Mouse (Mus musculus): ENCODE data around the gene Gpx4. TPM values are rescaled to one million over a fixed set of nuclear protein-coding genes. Genes with fewer than 3 reads are reported as not detected.
"Not testable (repeated sequence)": the region's sequence is repeated elsewhere in the genome, so short reads cannot be mapped to it uniquely, and the experiment has no call there.

The Gpx4 gene
- polyA plus RNA-seq, 1 experiment from 2014 or later, result 508 TPM

DNA sequence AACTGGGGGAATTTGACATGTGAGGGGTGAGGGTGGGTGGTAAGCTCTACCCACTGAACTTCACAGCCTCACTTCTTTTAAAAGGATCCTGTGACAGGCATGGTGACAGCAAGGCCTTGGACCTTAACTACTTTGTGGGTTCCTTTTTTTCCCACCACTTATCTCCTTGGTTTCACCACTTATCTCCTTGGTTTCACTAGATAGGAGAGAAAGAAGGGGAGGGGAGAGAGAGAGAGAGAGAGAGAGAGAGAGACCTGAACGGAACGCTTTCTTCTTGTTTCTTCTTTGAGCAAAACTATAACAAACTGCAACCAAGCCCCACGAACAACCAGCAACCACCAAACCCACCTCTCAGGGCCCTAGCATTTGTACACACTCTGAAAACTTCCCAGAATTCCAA lies 1.9 kb downstream of the Gpx4 start:
- Histone ChIP-seq H3K4me2 (ENCODE audit: low read length) (no peak overlapping the region), H3K9me3 (ENCODE audit: control insufficient read depth, low read length) (no peaks in the 10 kb centered on the region), H3K9ac (replicated peaks; ENCODE audit: low read length) (no peak overlapping the region), H3K4me1 (ENCODE audit: control insufficient read depth, insufficient read depth, low read length) (0 out of 2 replicates have a peak, but pooled peaks cover 3% of the 10 kb centered on the region), H3K4me3 (replicated peaks; ENCODE audit: low read depth, low read length) (no peak overlapping the region), H3K27ac (replicated peaks; ENCODE audit: low read depth, low read length) (no peak overlapping the region), H3K36me3 (ENCODE audit: control insufficient read depth, insufficient read depth, low read length) (no peaks in the 10 kb centered on the region), H3K27me3 (ENCODE audit: control insufficient read depth, insufficient read depth, low read length) (no peaks in the 10 kb centered on the region)
- ATAC-seq (ENCODE audit: low FRiP score, low TSS enrichment), result no peak
- 57% methylated on average over 3 of the region's 3 CpGs for WGBS
- DNase-seq, result no peak

DNA sequence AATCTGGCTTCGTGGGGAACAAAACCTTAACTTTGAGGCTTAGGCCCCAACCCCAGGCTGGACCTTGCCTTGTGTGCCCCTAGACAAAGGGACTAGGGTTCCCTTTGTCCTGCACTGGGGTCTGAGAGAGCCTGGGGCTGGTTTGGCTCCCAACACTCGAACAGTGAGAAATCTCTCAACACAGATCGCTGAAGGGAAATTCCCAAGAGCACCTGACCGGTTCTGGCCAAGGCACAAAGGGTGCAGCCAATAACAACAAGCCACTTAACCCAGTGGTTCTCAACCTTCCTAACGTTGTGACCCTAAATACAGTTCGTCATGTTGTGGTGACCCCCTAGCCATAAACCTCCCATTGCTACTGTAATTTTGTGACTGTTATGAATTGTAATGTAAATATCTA lies 3.3 kb downstream of the Gpx4 start:
- H3K27me3 ChIP-seq (ENCODE audit: control insufficient read depth, insufficient read depth, low read length), result no peaks in the 10 kb centered on the region
- H3K27ac ChIP-seq (replicated peaks; ENCODE audit: low read depth, low read length), result 0 out of 2 replicates have a peak overlapping the region, but pooled peaks have one; percentile 41
- H3K9me3 ChIP-seq (ENCODE audit: control insufficient read depth, low read length), result no peaks in the 10 kb centered on the region
- H3K9ac ChIP-seq (replicated peaks; ENCODE audit: low read length), result no peak overlapping the region
- no peak for DNase-seq
- peaks cover 11% of the 10 kb centered on the region; the same call in 1 of the 2 replicates for H3K4me1 ChIP-seq (ENCODE audit: control insufficient read depth, insufficient read depth, low read length)
- 11% methylated on average over 6 of the region's 6 CpGs for WGBS
- ATAC-seq (ENCODE audit: low FRiP score, low TSS enrichment), result no peak
- H3K4me2 ChIP-seq (ENCODE audit: low read length), result no peak overlapping the region
- H3K36me3 ChIP-seq (ENCODE audit: control insufficient read depth, insufficient read depth, low read length), result no peaks in the 10 kb centered on the region
- no peak overlapping the region for H3K4me3 ChIP-seq (replicated peaks; ENCODE audit: low read depth, low read length)

DNA sequence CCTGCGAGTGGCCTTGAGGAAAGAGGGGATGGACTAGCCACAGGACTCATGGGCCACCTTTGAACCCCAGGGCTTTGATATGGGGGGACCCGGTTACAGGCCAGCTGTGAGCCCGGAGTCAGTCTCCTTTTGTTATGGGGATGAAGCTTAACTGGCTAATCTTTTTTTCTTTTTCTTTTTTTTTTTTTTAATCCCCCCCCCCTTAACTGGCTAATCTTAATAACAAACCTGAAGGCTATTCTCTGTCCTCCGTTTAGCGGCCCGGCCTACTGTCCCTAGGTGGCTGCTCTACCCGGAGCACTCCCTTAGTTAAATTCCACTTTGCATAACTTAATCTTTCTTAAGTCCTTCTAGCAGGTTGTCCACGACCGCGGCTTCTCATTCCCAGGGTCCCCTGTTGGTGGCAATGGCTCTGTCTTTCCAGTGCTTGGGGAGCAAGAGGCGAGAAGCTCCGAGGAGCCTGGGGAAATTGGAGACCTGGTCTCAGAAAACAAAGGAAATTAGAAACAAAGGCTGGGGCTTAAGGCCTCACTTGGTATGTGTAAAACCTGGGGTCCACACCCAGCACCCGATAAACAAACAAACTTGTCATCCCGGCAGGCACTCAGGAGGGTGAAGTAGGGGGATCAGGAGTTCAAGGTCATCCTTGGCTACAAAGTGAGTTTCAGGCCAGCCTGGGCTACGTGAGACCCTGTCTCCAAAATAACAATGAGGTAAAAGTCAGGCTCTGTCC lies 4.1 kb downstream of the Gpx4 start:
- H3K9me3 ChIP-seq (ENCODE audit: control insufficient read depth, low read length), result no peaks in the 10 kb centered on the region
- no peak for DNase-seq
- no peak overlapping the region for H3K4me3 ChIP-seq (replicated peaks; ENCODE audit: low read depth, low read length)
- H3K27ac ChIP-seq (replicated peaks; ENCODE audit: low read depth, low read length), result peak overlapping the region; percentile 41; the same call in 1 of the 2 replicates
- WGBS, result 10% methylated on average over 15 of the region's 15 CpGs
- no peak overlapping the region for H3K9ac ChIP-seq (replicated peaks; ENCODE audit: low read length)
- no peaks in the 10 kb centered on the region for H3K27me3 ChIP-seq (ENCODE audit: control insufficient read depth, insufficient read depth, low read length)
- H3K4me1 ChIP-seq (ENCODE audit: control insufficient read depth, insufficient read depth, low read length), result peaks cover 13% of the 10 kb centered on the region; the same call in 1 of the 2 replicates
- no peak for ATAC-seq (ENCODE audit: low FRiP score, low TSS enrichment)
- no peak overlapping the region for H3K4me2 ChIP-seq (ENCODE audit: low read length)
- 0 out of 2 replicates have a peak, but pooled peaks cover 7% of the 10 kb centered on the region for H3K36me3 ChIP-seq (ENCODE audit: control insufficient read depth, insufficient read depth, low read length)

DNA sequence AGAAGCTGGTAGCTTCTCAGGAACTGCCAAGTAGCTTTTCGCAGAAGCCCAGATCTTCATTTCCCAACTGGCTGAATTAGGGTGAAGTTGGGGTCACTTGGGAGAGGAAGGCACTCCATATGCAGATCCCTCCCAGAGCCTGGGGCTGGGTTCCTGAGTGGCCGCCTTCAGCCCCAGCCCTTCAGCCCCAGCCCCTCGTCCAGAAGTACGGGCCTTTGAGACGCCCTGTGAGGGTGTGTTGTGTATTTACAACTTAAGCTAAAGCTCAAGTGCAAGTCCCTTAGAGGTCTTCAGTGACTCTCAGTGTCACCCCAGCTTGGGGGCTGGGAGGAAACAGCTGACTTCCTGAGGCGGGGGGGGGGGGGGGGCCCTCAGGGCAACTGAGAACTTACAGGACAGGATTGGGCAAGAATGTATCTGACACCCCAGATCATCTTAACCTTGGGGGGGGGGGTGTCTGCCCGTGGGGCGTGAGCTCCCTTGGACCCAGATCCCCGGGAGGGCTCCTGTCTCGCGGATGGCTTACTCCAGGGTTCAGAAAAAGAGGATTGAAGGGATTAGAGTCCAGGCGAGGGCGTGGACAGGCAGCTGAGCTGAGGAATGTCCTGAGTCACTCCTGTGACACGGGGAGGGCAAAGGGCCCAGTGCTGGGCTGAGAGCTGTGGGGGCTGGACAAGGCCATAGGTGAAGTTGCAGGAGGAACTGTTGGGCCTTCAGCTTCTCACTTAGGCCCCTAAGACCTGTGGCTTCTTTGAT lies 4.8 kb downstream of the Gpx4 start:
- H3K36me3 ChIP-seq (ENCODE audit: control insufficient read depth, insufficient read depth, low read length), result peaks cover 14% of the 10 kb centered on the region
- no peaks in the 10 kb centered on the region for H3K9me3 ChIP-seq (ENCODE audit: control insufficient read depth, low read length)
- no peak overlapping the region for H3K4me2 ChIP-seq (ENCODE audit: low read length)
- no peaks in the 10 kb centered on the region for H3K27me3 ChIP-seq (ENCODE audit: control insufficient read depth, insufficient read depth, low read length)
- peaks cover 13% of the 10 kb centered on the region; the same call in 1 of the 2 replicates for H3K4me1 ChIP-seq (ENCODE audit: control insufficient read depth, insufficient read depth, low read length)
- peak overlapping the region; percentile 41; the same call in 1 of the 2 replicates for H3K27ac ChIP-seq (replicated peaks; ENCODE audit: low read depth, low read length)
- ATAC-seq (ENCODE audit: low FRiP score, low TSS enrichment), result no peak
- no peak for DNase-seq
- 15% methylated on average over 14 of the region's 14 CpGs for WGBS
- no peak overlapping the region for H3K4me3 ChIP-seq (replicated peaks; ENCODE audit: low read depth, low read length)
- H3K9ac ChIP-seq (replicated peaks; ENCODE audit: low read length), result no peak overlapping the region

DNA sequence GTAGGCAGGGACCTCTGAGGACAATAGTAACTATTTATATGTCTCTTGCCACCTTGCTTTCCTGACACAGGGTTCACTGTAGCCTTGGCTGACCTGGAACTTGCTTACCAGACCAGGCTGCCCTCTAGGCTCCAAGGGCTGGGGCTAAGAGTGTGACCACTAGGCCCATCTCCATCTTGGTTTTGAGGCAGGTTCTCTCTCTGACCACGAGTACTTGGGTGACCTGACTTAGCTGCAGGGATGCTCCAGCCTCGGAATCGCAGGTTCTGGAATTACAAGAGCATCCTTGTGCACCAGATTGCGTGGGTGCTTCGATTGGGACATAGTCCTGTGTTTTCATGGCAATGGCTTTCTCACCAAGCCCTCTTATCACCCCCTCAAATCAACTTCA lies 5.4 kb downstream of the Gpx4 start:
- H3K4me3 ChIP-seq (replicated peaks; ENCODE audit: low read depth, low read length), result no peak overlapping the region
- peaks cover 20% of the 10 kb centered on the region for H3K36me3 ChIP-seq (ENCODE audit: control insufficient read depth, insufficient read depth, low read length)
- H3K4me2 ChIP-seq (ENCODE audit: low read length), result no peak overlapping the region
- H3K9me3 ChIP-seq (ENCODE audit: control insufficient read depth, low read length), result no peaks in the 10 kb centered on the region
- H3K27me3 ChIP-seq (ENCODE audit: control insufficient read depth, insufficient read depth, low read length), result no peaks in the 10 kb centered on the region
- no peak overlapping the region for H3K27ac ChIP-seq (replicated peaks; ENCODE audit: low read depth, low read length)
- 83% methylated on average over 5 of the region's 5 CpGs for WGBS
- peaks cover 13% of the 10 kb centered on the region; the same call in 1 of the 2 replicates for H3K4me1 ChIP-seq (ENCODE audit: control insufficient read depth, insufficient read depth, low read length)
- H3K9ac ChIP-seq (replicated peaks; ENCODE audit: low read length), result no peak overlapping the region
- no peak for ATAC-seq (ENCODE audit: low FRiP score, low TSS enrichment)
- no peak for DNase-seq

DNA sequence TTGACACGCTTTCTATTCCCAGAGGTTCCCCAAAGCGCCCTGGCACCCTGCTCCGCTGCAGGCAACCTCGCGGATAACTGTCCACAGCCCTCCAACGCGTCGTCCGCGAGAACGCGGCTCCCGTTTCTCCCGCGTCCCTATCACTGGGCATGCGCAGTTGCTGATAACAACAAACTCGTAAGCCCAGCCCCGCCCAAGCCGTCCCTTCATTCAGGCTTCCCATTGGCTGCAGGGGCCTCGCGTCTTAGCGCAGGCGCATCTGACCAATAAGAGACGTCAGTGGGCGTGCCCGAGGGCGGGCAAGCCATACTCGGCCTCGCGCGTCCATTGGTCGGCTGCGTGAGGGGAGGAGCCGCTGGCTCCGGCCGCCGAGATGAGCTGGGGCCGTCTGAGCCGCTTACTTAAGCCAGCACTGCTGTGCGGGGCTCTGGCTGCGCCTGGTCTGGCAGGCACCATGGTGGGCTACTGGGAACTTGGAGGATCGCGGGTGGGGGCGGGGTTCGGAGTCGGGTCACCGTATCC lies 6.4 kb downstream of the Gpx4 start:
- Histone ChIP-seq H3K27ac (replicated peaks; ENCODE audit: low read depth, low read length) (peak overlapping the region; percentile 97), H3K4me2 (ENCODE audit: low read length) (peak overlapping the region; percentile 83), H3K4me3 (replicated peaks; ENCODE audit: low read depth, low read length) (peak overlapping the region; percentile 83), H3K4me1 (ENCODE audit: control insufficient read depth, insufficient read depth, low read length) (peaks cover 13% of the 10 kb centered on the region; the same call in 1 of the 2 replicates), H3K36me3 (ENCODE audit: control insufficient read depth, insufficient read depth, low read length) (peaks cover 29% of the 10 kb centered on the region), H3K9me3 (ENCODE audit: control insufficient read depth, low read length) (no peaks in the 10 kb centered on the region), H3K9ac (replicated peaks; ENCODE audit: low read length) (peak overlapping the region; percentile 96), H3K27me3 (ENCODE audit: control insufficient read depth, insufficient read depth, low read length) (no peaks in the 10 kb centered on the region)
- peak; percentile 100 for DNase-seq
- under 1% methylated on average over 47 of the region's 47 CpGs for WGBS
- ATAC-seq (ENCODE audit: low FRiP score, low TSS enrichment), result peak; percentile 95

DNA sequence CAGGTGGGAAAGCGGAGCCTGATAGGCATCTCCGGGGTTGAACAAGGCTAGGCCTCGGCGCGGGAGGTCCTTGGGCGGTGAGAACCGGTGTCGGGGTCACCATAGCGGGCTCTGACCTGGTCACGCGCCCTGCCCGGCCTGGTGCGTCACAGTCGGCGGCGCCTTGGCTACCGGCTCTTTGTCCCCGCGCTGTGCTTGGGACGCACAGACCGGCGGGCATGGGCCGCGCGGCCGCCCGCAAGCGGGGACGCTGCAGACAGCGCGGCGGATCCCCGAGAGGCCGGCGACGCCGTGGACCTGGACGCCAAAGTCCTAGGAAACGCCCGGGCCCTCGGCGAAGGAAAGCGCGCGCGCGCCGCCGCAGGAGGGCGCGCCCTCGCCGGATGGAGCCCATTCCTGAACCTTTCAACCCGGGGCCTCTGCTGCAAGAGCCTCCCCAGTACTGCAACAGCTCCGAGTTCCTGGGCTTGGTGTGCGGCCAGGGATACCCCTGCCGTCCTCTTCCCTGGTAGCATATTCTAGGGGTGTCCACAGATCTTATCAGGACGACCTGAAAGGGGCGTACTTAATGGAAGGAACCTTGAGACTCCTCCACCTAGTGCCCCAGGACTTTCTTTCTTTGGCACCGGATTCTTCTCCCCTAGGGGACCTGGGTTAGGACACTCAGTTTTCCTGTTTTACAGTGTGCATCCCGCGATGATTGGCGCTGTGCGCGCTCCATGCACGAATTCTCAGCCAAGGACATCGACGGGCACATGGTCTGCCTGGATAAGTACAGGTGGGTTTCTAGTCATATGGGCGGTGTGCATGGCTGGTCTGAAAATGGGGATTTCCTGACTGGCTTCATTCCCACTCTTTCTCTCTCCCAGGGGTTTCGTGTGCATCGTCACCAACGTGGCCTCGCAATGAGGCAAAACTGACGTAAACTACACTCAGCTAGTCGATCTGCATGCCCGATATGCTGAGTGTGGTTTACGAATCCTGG lies 7.2 kb downstream of the Gpx4 start:
- peak overlapping the region; percentile 83 for H3K4me2 ChIP-seq (ENCODE audit: low read length)
- H3K4me3 ChIP-seq (replicated peaks; ENCODE audit: low read depth, low read length), result peak overlapping the region; percentile 83
- ATAC-seq (ENCODE audit: low FRiP score, low TSS enrichment), result peak; percentile 35
- H3K4me1 ChIP-seq (ENCODE audit: control insufficient read depth, insufficient read depth, low read length), result peaks cover 13% of the 10 kb centered on the region; the same call in 1 of the 2 replicates
- peak overlapping the region; percentile 97 for H3K27ac ChIP-seq (replicated peaks; ENCODE audit: low read depth, low read length)
- 2% methylated on average over 76 of the region's 77 CpGs for WGBS
- peak; percentile 79 for DNase-seq
- H3K27me3 ChIP-seq (ENCODE audit: control insufficient read depth, insufficient read depth, low read length), result no peaks in the 10 kb centered on the region
- peaks cover 36% of the 10 kb centered on the region for H3K36me3 ChIP-seq (ENCODE audit: control insufficient read depth, insufficient read depth, low read length)
- H3K9me3 ChIP-seq (ENCODE audit: control insufficient read depth, low read length), result no peaks in the 10 kb centered on the region
- H3K9ac ChIP-seq (replicated peaks; ENCODE audit: low read length), result peak overlapping the region; percentile 96

DNA sequence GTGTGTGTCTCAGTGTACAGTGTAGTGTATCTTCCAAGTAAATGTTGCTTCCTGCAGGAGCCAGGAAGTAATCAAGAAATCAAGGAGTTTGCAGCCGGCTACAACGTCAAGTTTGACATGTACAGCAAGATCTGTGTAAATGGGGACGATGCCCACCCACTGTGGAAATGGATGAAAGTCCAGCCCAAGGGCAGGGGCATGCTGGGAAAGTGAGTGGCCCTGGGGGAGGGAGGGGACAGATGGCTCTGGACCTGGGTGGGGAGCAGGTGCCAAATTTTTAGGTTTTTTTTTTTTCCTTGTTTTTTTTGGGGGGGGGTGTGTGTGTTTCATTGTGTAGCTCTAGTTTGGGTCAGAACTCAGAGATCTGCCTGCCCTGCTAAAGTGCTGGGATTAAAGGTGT lies 7.9 kb downstream of the Gpx4 start:
- WGBS, result 15% methylated on average over 3 of the region's 3 CpGs
- peak overlapping the region; percentile 96 for H3K9ac ChIP-seq (replicated peaks; ENCODE audit: low read length)
- H3K9me3 ChIP-seq (ENCODE audit: control insufficient read depth, low read length); H3K27me3 ChIP-seq (ENCODE audit: control insufficient read depth, insufficient read depth, low read length); ATAC-seq (ENCODE audit: low FRiP score, low TSS enrichment); DNase-seq; H3K27ac ChIP-seq (replicated peaks; ENCODE audit: low read depth, low read length): not testable (repeated sequence)
- peaks cover 44% of the 10 kb centered on the region for H3K36me3 ChIP-seq (ENCODE audit: control insufficient read depth, insufficient read depth, low read length)
- peaks cover 13% of the 10 kb centered on the region; the same call in 1 of the 2 replicates for H3K4me1 ChIP-seq (ENCODE audit: control insufficient read depth, insufficient read depth, low read length)
- H3K4me3 ChIP-seq (replicated peaks; ENCODE audit: low read depth, low read length), result peak overlapping the region; percentile 83
- H3K4me2 ChIP-seq (ENCODE audit: low read length), result peak overlapping the region; percentile 83

Measured in midbrain, embryonic 14.5 days (tissue).